Mouse (Mus musculus): ENCODE data around the gene Trim7. TPM values are rescaled to one million over a fixed set of nuclear protein-coding genes. Genes with fewer than 3 reads are reported as not detected.
A peak's percentile ranks its signal among the peaks of the same experiment; 100 is the strongest.
"Not testable (repeated sequence)": the region's sequence is repeated elsewhere in the genome, so short reads cannot be mapped to it uniquely, and the experiment has no call there.

Trim7 gene
- total and polyA plus RNA-seq, 3 experiments = 0.81 to 1.3 TPM; not detected in 1

DNA sequence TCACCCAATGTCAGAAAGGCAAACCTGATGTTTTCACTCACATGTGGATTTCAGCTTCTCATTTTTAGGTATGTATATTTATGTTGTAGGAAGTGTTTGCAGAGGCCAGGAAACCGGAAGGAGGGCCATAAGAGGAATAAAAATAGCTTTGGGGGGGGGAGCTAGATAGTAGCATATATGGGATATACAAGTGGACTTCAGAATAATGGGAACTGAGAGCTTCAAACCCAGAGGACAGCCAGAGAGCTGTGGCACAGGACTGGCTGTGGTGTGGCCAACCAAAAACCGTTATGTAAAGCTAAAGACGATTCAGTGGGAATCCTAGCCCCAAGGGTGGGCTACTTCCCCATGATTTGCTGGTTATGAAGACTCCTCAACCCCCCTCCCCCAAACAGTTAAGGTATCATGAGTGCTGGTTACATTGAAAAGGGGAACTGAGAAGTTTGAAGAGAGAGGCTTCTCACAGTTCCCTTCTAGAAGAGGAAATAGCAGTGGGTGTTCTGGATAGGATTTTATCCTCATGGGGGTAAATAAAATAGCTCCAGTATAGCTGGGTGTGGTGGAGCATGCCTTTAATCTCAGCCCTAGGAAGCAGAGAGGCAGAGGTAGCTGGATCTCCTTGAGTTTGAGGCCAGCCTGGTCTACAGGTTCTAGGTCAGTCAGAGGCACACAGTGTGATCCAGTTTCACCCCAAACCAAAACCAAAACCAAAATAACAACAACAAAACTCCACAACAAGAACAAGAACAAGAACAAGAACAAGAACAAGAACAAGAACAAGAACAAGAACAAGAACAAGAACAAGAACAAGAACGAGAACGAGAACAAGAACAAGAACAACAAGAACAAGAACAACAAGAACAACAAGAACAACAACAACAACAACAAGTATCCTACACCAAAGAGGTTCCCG, 75.0 kb downstream of the Trim7 start:
- H3K4me3 ChIP-seq (ENCODE audit: control insufficient read depth in 1 of 2, insufficient read depth in 1 of 2, low read depth in 2 of 2, low read length in 2 of 2); H3K27ac ChIP-seq (ENCODE audit: control insufficient read depth, low read depth, low read length); H3K79me2 ChIP-seq (ENCODE audit: control insufficient read depth, insufficient read depth, low read length, poor library complexity); H3K4me1 ChIP-seq (ENCODE audit: control insufficient read depth in 1 of 2, insufficient read depth in 2 of 2, low read length in 2 of 2); H3K9me3 ChIP-seq (replicated peaks; ENCODE audit: insufficient read depth, low read length); H3K36me3 ChIP-seq (ENCODE audit: control insufficient read depth in 1 of 2, insufficient read depth in 2 of 2, low read length in 2 of 2); H3K27me3 ChIP-seq (ENCODE audit: control insufficient read depth in 1 of 2, insufficient read depth in 2 of 2, low read length in 2 of 2); H3K9ac ChIP-seq (ENCODE audit: control insufficient read depth, low read depth, low read length, poor library complexity, severe bottlenecking): not testable (repeated sequence)
- TF ChIP-seq EP300 (IDR thresholded peaks at IDR 0.05; ENCODE audit: low read depth in 1 of 2, low read length in 2 of 2) = peak in 1 of 2 experiments; percentile 26; a peak in 1 of 4 replicates
- peak; percentile 40 for DNase-seq (ENCODE audit: low read depth, low spot score)

DNA sequence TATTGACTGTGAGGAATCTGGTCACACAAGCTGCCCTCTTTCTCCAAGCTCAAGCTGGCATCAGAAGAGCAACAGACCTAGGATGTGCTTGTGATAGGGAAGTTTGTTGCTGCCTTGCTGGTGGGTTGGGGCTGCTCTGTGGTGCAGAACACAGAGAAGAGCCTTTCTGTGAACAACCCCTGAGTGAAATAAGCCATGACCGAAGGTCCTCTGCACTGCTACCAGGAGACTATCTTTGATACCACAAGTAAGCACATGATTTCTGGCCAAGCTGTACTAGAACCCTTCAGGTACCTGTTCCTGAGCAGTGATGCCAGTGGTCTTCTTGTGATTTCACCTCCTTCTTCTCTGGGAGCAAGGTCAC, 75.6 kb downstream of the Trim7 start:
- H3K27ac ChIP-seq (ENCODE audit: control insufficient read depth, low read depth, low read length); H3K9me3 ChIP-seq (replicated peaks; ENCODE audit: insufficient read depth, low read length); H3K27me3 ChIP-seq (ENCODE audit: control insufficient read depth in 1 of 2, insufficient read depth in 2 of 2, low read length in 2 of 2); H3K79me2 ChIP-seq (ENCODE audit: control insufficient read depth, insufficient read depth, low read length, poor library complexity); DNase-seq (ENCODE audit: low read depth, low spot score); H3K9ac ChIP-seq (ENCODE audit: control insufficient read depth, low read depth, low read length, poor library complexity, severe bottlenecking); H3K4me3 ChIP-seq (ENCODE audit: control insufficient read depth in 1 of 2, insufficient read depth in 1 of 2, low read depth in 2 of 2, low read length in 2 of 2); H3K36me3 ChIP-seq (ENCODE audit: control insufficient read depth in 1 of 2, insufficient read depth in 2 of 2, low read length in 2 of 2); H3K4me1 ChIP-seq (ENCODE audit: control insufficient read depth in 1 of 2, insufficient read depth in 2 of 2, low read length in 2 of 2): not testable (repeated sequence)

Other genes starting within 250 kb of the Trim7 start
- gene Rack1, start 25.8 kb upstream of the Trim7 start, total RNA-seq (2012; rRNA removed) = 5,378 and 5,815 TPM in 2 replicates
- 1,000 to 10,000 TPM in 1 of 2 experiments, 100 to 1,000 TPM in 1; 376 to 4,421 TPM for gene Rack1, start 25.8 kb upstream of the Trim7 start, polyA plus RNA-seq (2012; ENCODE audit: insufficient read depth in 1 of 2, insufficient read length in 2 of 2, low read depth in 1 of 2, low replicate concordance in 2 of 2, missing spikeins in 1 of 2)
- 31.6 and 37.0 TPM in 2 replicates for gene Trim41, start 8.8 kb upstream of the Trim7 start, total RNA-seq (2012; rRNA removed)
- gene Trim41, start 8.8 kb upstream of the Trim7 start, polyA plus RNA-seq (2012; ENCODE audit: insufficient read depth in 1 of 2, insufficient read length in 2 of 2, low read depth in 1 of 2, low replicate concordance in 2 of 2, missing spikeins in 1 of 2) = 10 to 100 TPM; 56.4 to 76.3 TPM
- gene Gm12184, start 515 bp downstream of the Trim7 start, total RNA-seq (2012; rRNA removed) = 7.1 and 10.9 TPM in 2 replicates
- 10 to 100 TPM in 1 of 2 experiments, not detected in 1; 15.3 TPM for gene Gm12184, start 515 bp downstream of the Trim7 start, polyA plus RNA-seq (2012; ENCODE audit: insufficient read depth in 1 of 2, insufficient read length in 2 of 2, low read depth in 1 of 2, low replicate concordance in 2 of 2, missing spikeins in 1 of 2)
- 7.5 and 10.7 TPM in 2 replicates for gene Irgm1, start 45.5 kb downstream of the Trim7 start, total RNA-seq (2012; rRNA removed)
- gene Irgm1, start 45.5 kb downstream of the Trim7 start, polyA plus RNA-seq (2012; ENCODE audit: insufficient read depth in 1 of 2, insufficient read length in 2 of 2, low read depth in 1 of 2, low replicate concordance in 2 of 2, missing spikeins in 1 of 2) = 10 to 100 TPM in 1 of 2 experiments, not detected in 1; 10.0 TPM
- gene Gm5431, start 76.1 kb downstream of the Trim7 start, total RNA-seq (2012; rRNA removed) = not detected in 2 replicates
- under 1 TPM in 1 of 2 experiments, not detected in 1; 0.04 TPM for gene Gm5431, start 76.1 kb downstream of the Trim7 start, polyA plus RNA-seq (2012; ENCODE audit: insufficient read depth in 1 of 2, insufficient read length in 2 of 2, low read depth in 1 of 2, low replicate concordance in 2 of 2, missing spikeins in 1 of 2)
- gene Psme2b, start 120.0 kb downstream of the Trim7 start, total RNA-seq (2012; rRNA removed) = 2.8 and 6.6 TPM in 2 replicates
- 1 to 10 TPM in 1 of 2 experiments, not detected in 1; 6.2 TPM for gene Psme2b, start 120.0 kb downstream of the Trim7 start, polyA plus RNA-seq (2012; ENCODE audit: insufficient read depth in 1 of 2, insufficient read length in 2 of 2, low read depth in 1 of 2, low replicate concordance in 2 of 2, missing spikeins in 1 of 2)
- gene Olfr56, start 152.7 kb downstream of the Trim7 start, total RNA-seq (2012; rRNA removed) = 0.92 and 2.0 TPM in 2 replicates
- under 1 TPM in 1 of 2 experiments, not detected in 1; 0.58 TPM for gene Olfr56, start 152.7 kb downstream of the Trim7 start, polyA plus RNA-seq (2012; ENCODE audit: insufficient read depth in 1 of 2, insufficient read length in 2 of 2, low read depth in 1 of 2, low replicate concordance in 2 of 2, missing spikeins in 1 of 2)
- gene 9930111J21Rik1, start 153.3 kb downstream of the Trim7 start, total RNA-seq (2012; rRNA removed) = 0.04 TPM in 1 of 2 replicates, not detected in the other
- under 1 TPM in 1 of 2 experiments, not detected in 1; 0.06 TPM for gene 9930111J21Rik1, start 153.3 kb downstream of the Trim7 start, polyA plus RNA-seq (2012; ENCODE audit: insufficient read depth in 1 of 2, insufficient read length in 2 of 2, low read depth in 1 of 2, low replicate concordance in 2 of 2, missing spikeins in 1 of 2)
- gene Gm12185, start 166.1 kb downstream of the Trim7 start, total RNA-seq (2012; rRNA removed) = not detected in 2 replicates
- gene Gm12185, start 166.1 kb downstream of the Trim7 start, polyA plus RNA-seq (2012; ENCODE audit: insufficient read depth in 1 of 2, insufficient read length in 2 of 2, low read depth in 1 of 2, low replicate concordance in 2 of 2, missing spikeins in 1 of 2) = not detected
- not detected in 2 replicates for gene Tgtp1, start 168.0 kb downstream of the Trim7 start, total RNA-seq (2012; rRNA removed)
- not detected for gene Tgtp1, start 168.0 kb downstream of the Trim7 start, polyA plus RNA-seq (2012; ENCODE audit: insufficient read depth in 1 of 2, insufficient read length in 2 of 2, low read depth in 1 of 2, low replicate concordance in 2 of 2, missing spikeins in 1 of 2)
- gene 9930111J21Rik2, start 225.1 kb downstream of the Trim7 start, total RNA-seq (2012; rRNA removed) = 0.08 and 0.16 TPM in 2 replicates
- gene 9930111J21Rik2, start 225.1 kb downstream of the Trim7 start, polyA plus RNA-seq (2012; ENCODE audit: insufficient read depth in 1 of 2, insufficient read length in 2 of 2, low read depth in 1 of 2, low replicate concordance in 2 of 2, missing spikeins in 1 of 2) = under 1 TPM in 1 of 2 experiments, not detected in 1; 0.04 TPM
- gene Tgtp2, start 238.1 kb downstream of the Trim7 start, total RNA-seq (2012; rRNA removed) = 0.75 and 0.77 TPM in 2 replicates
- gene Tgtp2, start 238.1 kb downstream of the Trim7 start, polyA plus RNA-seq (2012; ENCODE audit: insufficient read depth in 1 of 2, insufficient read length in 2 of 2, low read depth in 1 of 2, low replicate concordance in 2 of 2, missing spikeins in 1 of 2) = under 1 TPM in 1 of 2 experiments, not detected in 1; 0.54 TPM